Mouse (Mus musculus): ENCODE measurements at regions not wholly inside any gene's neighbourhood (a gene's known extent, or its start where the extent isn't known, plus 50 kb on each side); places are given as distances from the start of the nearest gene placed in this dataset.

- no peak for DNase-seq (ENCODE audit: low spot score in 2 of 2)
Measured at GRCm38 (mm10) chr7:72590351-72591115, 284.1 kb upstream of the Mctp2 start.

- no peak for DNase-seq (ENCODE audit: low spot score in 2 of 2)
Measured at GRCm38 (mm10) chr7:72592110-72592509, 285.7 kb upstream of the Mctp2 start.

DNA sequence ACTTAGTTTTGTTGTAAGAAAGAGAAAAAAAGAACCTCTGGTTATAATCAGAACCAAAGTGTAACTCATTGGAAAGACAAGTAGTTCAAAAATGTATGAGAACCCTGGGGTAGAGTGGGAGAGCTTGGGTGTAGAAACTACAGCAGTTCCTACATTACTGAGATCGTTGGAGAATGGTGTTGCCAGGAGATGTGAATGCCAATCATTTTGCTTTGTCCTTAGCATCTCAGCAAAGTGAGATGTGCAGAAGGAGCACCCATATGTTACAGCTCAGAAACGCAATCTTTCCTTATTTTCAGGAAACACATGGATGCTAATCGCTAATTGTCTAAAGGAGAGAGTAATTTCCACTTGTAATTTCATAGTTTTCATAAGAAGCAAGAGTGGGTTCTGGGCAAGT is 286.2 kb upstream of the Mctp2 start:
- DNase-seq (ENCODE audit: low spot score in 2 of 2), result no peak

DNA sequence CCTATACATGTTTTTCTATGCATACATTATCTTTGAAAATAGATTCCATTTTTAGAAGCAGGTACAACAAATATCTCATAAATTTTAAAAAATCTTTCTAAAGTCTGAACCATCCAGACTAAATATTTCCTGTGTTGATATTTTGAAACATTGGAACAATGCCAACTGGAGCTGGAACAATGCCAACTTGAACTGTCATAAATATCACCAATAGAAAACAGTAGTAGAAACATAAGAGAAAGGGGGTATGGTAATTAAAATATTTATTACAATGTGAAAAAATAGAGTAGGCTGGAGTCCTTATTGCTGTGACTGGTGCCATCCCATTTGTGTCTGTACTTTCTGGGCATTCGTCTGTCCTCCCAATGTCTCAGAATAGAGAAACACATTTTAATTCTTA is 286.9 kb upstream of the Mctp2 start:
- no peak for DNase-seq (ENCODE audit: low spot score in 2 of 2)

- DNase-seq (ENCODE audit: low spot score in 2 of 2), result no peak
Measured at GRCm38 (mm10) chr7:72594741-72595140, 288.3 kb upstream of the Mctp2 start.

GRCm38 (mm10) chr7:72596985-72597384 is 290.6 kb upstream of the Mctp2 start:
- DNase-seq (ENCODE audit: low spot score in 2 of 2), result no peak

GRCm38 (mm10) chr7:72601933-72602332 is 295.5 kb upstream of the Mctp2 start:
- DNase-seq (ENCODE audit: low spot score in 2 of 2), result no peak

- DNase-seq (ENCODE audit: low spot score in 2 of 2), result no peak
Measured at GRCm38 (mm10) chr7:72609791-72610190, 303.4 kb upstream of the Mctp2 start.

DNA sequence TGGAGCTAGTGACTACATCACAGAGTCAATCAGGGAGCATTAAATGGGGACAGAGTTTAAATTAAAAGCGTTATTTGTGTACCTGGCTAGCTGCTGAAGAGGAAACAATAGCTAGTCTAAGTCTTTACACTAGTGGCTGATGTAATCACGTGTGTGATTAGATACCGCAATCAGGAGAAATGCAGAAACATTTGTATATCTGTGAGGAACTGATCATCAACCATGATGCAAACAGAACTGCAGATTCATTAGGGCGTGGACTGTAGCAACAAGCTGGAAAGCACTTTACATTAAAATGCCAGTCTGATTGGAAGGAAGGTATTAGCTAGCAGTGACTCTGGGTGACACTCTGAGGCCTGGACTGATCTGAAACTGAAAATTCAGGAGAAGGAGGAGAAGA is 308.8 kb upstream of the Mctp2 start:
- DNase-seq (ENCODE audit: low spot score in 2 of 2), result no peak

DNA sequence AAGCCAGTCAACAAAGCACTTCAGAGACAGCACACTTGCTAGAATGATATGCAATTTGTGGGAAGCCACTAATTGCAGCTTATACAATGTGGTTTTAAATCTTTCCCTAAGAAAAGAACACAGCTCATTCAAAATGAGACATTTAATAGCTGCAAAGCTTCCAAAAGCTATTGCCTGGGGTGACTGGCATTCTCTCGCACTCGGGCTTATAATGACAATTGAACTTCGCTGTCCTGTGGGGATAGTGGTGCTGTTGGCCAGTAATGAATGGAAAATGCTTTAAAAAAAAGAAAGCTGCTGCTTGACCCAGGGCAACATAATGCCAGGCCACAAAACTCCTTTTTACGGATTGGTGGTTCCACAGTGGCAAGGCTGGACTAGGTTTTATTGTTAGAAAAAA is 321.0 kb upstream of the Mctp2 start:
- DNase-seq (ENCODE audit: low spot score in 2 of 2), result no peak

DNA sequence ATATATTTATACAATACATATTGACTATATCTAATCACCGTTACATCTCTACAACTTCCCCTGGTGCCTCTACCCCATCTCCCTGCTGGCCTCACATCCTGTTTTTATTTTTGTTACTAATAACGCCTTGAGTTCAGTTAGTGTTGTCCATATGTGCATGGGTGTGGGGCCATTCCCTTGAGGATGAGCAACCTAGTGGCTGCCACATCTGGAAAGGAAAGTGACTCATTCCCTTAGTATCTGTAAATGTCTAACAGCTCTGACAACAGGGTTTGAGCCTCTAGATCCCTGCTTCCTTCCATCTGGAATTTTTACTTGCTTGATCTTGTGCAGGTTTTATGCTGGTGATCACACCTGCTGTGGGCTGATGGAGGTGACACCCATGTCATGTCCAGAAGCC is 333.2 kb upstream of the Mctp2 start:
- peak; percentile 11 to 29 for DNase-seq (ENCODE audit: low spot score in 2 of 2)

- DNase-seq (ENCODE audit: low spot score in 2 of 2), result no peak
Measured at GRCm38 (mm10) chr7:72675018-72675417, 368.6 kb upstream of the Mctp2 start.

DNA sequence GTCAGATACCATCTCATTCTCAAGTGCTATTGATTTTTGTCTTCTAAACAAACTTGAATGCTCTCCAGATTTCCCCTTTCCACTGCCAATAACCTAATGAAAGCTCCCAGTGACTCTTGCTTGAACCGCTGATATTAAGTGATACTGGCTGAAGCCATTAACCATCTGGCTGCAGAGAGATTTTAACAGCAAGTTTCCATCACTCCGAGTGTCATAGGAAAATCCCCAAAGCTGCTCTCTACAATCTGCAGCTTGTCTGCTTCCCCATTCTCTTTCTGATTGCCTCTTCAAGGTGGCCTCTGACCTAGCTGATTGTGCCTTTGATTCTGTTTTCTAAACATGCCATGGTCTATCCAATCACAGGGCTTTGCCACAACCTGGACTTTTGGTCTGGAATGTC is 379.4 kb upstream of the Mctp2 start:
- DNase-seq (ENCODE audit: low spot score in 2 of 2), result no peak

DNA sequence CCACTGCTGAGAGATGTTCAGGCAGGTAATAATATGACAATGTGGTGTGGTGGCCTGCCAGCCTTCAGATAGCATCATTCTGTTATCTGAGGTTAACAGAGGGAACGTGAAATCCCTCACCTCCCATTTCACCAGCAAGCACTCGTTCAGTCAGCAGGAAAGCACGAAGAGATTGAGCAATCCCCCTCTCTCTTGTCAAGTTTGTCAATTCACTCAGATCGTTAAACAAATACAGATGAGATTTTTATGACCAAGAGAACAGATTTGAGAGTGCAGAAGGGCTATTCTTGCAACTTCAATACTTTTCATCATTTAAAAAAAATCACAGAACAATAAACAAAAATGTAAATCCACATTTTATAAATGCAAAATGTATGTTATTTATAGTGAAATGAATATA is 380.9 kb upstream of the Mctp2 start:
- no peak for DNase-seq (ENCODE audit: low spot score in 2 of 2)

GRCm38 (mm10) chr7:72691396-72691795 is 385.0 kb upstream of the Mctp2 start:
- DNase-seq (ENCODE audit: low spot score in 2 of 2), result no peak

DNA sequence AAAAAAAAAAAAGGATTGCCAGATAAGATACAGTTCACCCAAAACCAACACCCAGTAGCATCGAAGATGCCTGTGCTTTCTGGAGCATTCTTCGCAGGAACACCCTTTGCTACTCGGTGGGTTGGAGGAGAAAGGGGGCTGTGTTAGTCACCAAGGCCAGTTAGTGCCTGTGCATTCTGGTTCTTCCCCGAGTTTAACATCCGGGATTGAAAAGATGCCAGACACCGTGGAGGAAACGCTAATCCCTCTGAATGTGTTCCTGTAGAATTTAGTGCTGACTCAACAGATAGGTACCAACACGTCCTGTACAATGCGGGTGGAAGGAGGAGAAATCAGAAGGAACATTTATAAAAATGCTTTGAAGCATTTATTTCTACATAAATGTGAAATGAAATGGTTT is 385.5 kb upstream of the Mctp2 start:
- no peak for DNase-seq (ENCODE audit: low spot score in 2 of 2)

GRCm38 (mm10) chr7:72696736-72697135 is 390.3 kb upstream of the Mctp2 start:
- DNase-seq (ENCODE audit: low spot score in 2 of 2), result peak in 1 of 2 experiments; percentile 39

GRCm38 (mm10) chr7:72703652-72704341 is 397.4 kb upstream of the Mctp2 start:
- DNase-seq (ENCODE audit: low spot score in 2 of 2), result no peak

GRCm38 (mm10) chr7:72711193-72712131 is 405.1 kb upstream of the Mctp2 start:
- peak; percentile 24 to 38 for DNase-seq (ENCODE audit: low spot score in 2 of 2)

GRCm38 (mm10) chr7:72715401-72715800 is 409.0 kb upstream of the Mctp2 start:
- DNase-seq (ENCODE audit: low spot score in 2 of 2), result no peak

GRCm38 (mm10) chr7:72716051-72716450 is 409.6 kb upstream of the Mctp2 start:
- DNase-seq (ENCODE audit: low spot score in 2 of 2), result no peak

DNA sequence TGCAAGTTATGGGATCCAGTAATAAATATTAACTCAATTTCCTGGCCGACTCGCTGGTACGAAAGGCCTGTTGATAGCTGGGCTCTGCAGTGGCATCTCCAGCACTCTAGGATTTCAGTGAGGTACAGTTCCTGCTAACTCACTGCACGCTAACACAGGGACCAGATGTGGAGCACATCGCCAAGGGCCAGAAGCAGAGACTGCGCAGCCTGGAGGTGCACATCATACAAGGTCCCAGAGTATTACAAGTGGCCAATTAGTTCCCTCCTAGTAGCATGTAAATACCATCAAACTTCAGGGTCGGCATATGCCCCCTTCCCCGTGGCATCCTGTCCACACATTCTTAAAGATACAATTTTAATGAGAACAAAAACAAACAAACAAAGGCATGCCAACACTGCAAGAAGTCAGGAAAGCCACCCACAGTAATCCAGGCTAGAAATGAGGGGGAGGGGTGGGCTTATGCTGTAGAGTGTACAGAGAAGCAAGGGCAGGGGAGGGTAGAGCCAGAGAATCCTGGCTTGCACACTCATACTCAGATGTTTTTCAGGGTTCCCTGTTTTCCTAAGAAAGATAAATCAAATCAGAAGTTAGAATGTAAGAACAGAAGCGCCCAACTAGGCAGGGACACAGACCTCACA is 419.9 kb upstream of the Mctp2 start:
- DNase-seq (ENCODE audit: low spot score in 2 of 2), result no peak
